Mouse (Mus musculus) thymus, postnatal 4 days (tissue): ENCODE results near the gene Ttc41.
"Not testable (repeated sequence)": the region's sequence is repeated elsewhere in the genome, so short reads cannot be mapped to it uniquely, and the experiment has no call there.

ENCODE experiments used
- DNase-seq: peaks from one replicate; pipeline ENCODE4 v3.0.0; 2021

Ttc41 gene

DNA sequence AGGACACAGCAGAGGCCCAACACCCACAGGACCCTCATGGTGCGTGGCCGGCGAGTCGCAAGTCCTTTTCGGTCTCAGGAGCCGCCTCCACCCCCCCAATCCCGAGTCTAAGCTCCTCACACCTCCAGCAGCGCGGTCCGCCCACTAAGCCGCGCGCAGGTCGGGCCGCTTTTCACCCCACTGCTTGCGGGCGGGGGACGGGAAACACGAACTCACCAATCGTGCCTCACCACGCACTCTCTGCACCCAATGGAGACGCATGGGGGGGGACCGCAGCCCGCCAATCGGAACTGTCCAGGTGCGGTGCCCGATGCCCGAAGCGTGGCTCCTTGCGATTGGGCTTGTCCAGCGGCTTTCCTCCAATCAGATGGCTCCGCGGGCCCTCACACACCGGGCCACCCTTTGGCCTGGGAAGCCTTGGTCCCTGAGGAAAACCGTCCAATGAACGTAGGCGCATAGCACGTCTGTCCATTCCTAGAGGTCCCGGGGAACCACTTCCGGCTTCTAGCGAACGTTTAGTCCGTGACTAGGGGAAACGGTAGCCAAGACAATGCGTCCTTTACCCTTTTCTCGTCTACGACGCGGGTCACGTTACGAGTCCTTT lies at the start of gene Ttc41, which contains the start of gene Hsp90b1:
Ttc41 (plus strand) TSS at position 494 of the 604 bp plus-strand sequence.
Hsp90b1 (minus strand) TSS at position 192 of the 604 bp plus-strand sequence.
- peak; percentile 94 for DNase-seq

GRCm38 (mm10) chr10:86670550-86670949 lies 35.1 kb upstream of the Ttc41 start:
- DNase-seq = not testable (repeated sequence)

DNA sequence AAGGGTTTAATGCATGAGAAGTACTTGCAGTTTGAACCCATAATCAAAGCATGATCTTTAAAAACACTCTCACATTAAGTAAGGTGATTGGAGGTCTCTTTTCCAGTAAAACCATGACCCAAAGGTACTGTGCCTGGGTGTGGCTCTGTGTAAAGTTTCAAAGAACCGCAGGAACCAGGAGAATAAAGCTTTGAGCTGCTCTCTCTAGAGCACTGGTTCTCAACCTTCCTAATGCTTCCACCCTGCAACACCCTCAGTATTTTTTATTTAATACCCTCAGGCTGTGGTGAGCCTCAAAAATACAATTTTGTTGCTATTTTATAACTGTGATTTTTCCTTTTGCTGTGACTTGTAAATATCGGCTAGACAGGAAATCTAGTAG lies 20.8 kb upstream of the Ttc41 start:
- DNase-seq = not testable (repeated sequence)

- DNase-seq = peak; percentile 90
These were observed 20.2 kb upstream of the Ttc41 start for GRCm38 (mm10) chr10:86685179-86686016.

GRCm38 (mm10) chr10:86686017-86686360 lies 19.6 kb upstream of the Ttc41 start:
- not testable (repeated sequence) for DNase-seq

DNA sequence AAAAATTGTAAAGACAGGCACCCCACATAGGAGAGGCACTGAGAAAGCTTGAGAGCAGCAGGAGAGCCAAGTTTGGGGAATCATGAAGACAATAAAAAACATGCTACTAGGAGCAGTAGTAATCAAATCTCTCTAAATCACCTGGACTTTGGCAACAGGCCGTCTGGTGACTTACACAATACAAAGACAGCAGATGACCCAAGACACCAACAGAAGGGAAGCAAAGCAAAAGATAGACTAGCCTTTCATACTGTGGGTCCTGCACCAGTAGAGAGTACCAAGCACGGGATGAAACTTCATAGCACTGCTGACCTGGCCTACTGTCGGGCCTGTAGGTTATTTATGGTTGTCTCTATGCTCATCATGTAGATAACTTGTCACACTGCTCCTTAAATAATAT lies 5.4 kb upstream of the Ttc41 start:
- no peak for DNase-seq

- no peak for DNase-seq
These were observed 4.6 kb upstream of the Ttc41 start for GRCm38 (mm10) chr10:86700973-86701372.

DNA sequence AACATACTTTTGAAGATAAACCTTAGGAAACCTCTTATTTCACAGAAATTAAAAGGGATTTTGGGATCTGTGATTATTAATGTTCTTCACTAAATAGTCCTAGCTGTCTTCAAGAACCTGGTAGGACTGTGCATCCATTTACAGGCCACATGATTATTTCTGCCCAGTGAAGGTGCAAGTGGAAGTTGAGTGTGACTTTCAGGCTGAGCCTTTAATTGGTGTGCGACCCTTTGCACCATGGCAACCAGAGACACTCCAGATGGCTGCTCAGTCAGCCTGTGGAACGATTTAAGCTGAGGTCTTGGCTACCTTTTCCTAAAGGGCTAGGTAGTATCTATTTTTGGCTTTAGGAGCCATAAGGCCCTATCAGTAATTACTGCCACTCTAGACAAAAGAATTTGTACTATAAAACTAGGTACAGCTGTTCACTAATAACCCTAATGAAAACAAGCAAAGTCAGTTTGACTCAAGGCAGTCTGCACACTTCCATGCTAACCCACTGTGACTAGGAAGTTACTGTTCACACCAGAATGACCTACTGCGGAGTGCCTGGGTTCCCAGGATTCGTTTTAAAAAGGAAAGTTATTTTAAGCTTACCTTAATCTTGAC lies 3.2 kb upstream of the Ttc41 start:
- DNase-seq = no peak

DNA sequence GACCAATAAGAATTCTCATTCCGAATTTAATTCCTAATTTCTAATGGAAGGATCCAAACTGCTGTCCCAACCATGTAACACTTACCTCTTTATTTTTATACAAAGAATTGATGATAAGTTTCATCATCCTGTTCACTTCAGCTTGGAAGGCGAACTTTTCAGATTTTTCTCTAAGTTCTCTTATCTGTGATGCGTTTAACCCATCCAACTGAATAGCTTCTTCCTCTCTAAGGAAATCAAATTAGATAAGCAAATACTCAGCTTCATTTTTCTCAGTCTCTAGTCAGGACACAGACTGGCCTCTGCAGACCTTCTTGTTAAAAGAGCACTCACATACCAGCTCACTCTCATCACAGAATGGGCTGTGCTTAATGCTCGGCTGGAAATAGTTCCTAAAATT lies 2.2 kb upstream of the Ttc41 start:
- DNase-seq = no peak

- DNase-seq = no peak
These were observed 1.5 kb upstream of the Ttc41 start for GRCm38 (mm10) chr10:86704141-86704540.

GRCm38 (mm10) chr10:86704589-86705191 lies 921 bp upstream of the Ttc41 start:
- no peak for DNase-seq

DNA sequence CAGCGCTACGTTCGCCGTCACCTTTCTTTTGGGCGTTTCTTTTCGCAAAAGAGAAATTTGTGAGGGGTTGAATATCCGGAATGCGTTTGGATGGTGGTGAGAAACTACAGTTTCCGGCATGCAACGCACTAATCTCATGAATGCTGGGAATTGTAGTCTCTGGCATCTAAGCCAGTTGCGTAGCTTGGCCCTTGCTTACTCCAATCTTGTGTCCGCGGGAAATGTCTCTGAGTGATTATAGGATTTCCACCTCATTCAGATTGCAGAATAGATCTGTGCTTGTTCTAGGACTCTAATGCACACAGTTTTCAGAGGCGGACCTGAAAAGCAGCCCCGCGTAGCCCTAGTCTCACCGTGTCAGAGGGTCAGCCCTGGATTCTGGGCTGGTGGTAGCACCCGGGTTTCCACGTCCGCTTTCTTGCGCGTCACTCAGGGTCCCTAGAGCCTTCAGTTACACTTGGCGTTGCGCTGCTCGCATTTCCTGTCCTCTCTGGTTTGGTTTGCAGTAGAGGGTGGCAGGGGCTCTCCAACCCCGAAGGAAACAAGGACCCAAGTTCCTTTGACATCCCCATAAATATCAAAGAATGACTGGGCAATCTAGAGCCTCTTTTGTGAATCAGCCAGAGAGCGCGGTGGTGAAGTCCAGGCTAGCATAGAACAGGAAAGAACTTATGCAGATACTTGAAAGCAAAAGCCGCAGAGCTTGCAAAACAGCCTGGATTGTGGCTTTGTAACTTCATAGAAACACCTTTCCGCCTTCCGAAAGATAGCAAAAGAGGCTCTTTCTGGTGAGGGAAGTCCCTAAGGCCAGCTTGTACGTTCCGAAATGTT lies 526 bp downstream of the Ttc41 start:
- peak; percentile 76 for DNase-seq

- DNase-seq = no peak
These were observed 1.5 kb downstream of the Ttc41 start for GRCm38 (mm10) chr10:86707134-86707533.

DNA sequence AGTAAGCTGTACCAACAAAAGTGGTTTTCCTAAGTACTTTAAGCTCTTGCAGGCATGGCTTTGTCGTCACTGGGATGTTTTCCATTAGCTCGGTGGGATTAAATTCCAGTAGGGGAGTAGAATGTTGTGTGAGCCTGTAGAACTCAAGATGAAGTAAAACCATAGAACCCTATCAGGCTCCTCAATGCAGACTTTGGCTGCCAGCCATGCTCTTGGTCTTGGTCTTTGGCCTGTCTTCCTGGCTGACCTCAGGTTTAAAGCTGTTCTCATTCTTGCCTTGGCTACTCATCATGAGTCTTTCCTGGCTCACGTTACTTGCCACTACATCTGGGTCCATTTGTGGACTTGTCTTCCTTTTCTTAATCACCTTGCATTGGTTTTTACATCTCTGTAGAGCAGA lies 6.5 kb downstream of the Ttc41 start:
- DNase-seq = no peak

GRCm38 (mm10) chr10:86727548-86727980 lies 22.0 kb downstream of the Ttc41 start:
- peak; percentile 82 for DNase-seq

GRCm38 (mm10) chr10:86728176-86728575 lies 22.6 kb downstream of the Ttc41 start:
- DNase-seq = peak; percentile 22

GRCm38 (mm10) chr10:86730823-86731499 lies 25.4 kb downstream of the Ttc41 start:
- peak; percentile 95 for DNase-seq

DNA sequence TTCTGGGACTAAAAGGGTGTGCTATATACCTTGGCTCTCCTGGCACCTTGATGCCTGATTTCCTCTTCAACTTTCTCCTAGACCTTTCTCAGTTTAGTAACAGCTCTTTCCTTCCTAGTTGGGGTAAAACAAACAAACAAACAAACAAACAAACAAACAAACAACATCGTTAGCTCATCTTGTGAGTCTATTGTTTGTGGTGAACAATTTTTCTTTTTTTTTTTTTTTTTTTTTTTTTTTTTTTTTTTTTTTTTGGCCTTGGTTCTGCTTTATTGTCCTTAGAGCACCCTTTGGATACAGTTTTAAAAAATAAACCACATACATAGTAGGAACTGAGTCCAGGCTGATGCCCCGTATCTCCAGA lies 25.9 kb downstream of the Ttc41 start:
- DNase-seq = no peak

- DNase-seq = peak; percentile 24
These were observed 29.4 kb downstream of the Ttc41 start for GRCm38 (mm10) chr10:86735036-86735435.

DNA sequence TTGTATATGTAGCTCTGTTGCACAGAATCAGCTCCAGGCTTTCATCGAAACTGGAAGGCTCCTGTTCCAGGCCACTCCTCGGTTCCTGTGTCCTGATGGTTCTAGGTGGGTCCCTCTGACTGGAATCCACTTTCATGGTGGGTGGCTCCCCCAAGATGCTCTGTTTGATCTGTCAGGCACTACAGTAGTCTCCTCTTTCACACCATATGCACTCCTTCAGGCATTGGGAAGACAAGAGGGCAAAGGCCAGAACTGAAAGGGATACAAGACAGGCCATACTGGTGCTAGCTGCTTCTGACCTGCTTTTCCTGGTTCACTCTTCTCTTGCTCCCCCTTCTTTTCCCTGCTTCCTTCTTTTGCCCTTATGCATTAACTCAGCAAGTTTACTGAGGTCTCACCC lies 37.3 kb downstream of the Ttc41 start:
- DNase-seq = no peak

- no peak for DNase-seq
These were observed 38.7 kb downstream of the Ttc41 start for GRCm38 (mm10) chr10:86744306-86744705.
